Mouse (Mus musculus) v-Abl transformed pro-B cells (cell line): ENCODE data around the gene Ephx1.

ENCODE experiments used
- in situ Hi-C, 2 experiments: fragments of 400-800 bp; cut with MboI; formaldehyde crosslinking; loops; one replicate each; pipeline ENCODE4 v1.15.1; 2025; ENCODE audit not compliant: unreplicated experiment in 2 of 2

Ephx1 gene

GRCm38 (mm10) chr1:180979484-180980251, 41.0 kb downstream of the Ephx1 start:
- in situ Hi-C loops, result loop anchor here (5.0 to 10.0 kb wide), 2 partner anchors 77 to 865 kb away; partner anchors contain the start of genes Lbr (in 1 of the 2) and Pycr2 (in 1 of the 2)

- in situ Hi-C loops, result loop anchor here (5.0 to 10.0 kb wide), 2 partner anchors 74 to 869 kb away; partner anchors contain the start of genes Lbr (in 1 of the 2) and Pycr2 (in 1 of the 2)
These were observed 44.5 kb downstream of the Ephx1 start for GRCm38 (mm10) chr1:180976110-180976679.

GRCm38 (mm10) chr1:180974126-180974746, 46.5 kb downstream of the Ephx1 start:
- in situ Hi-C loops, result loop anchor here in 1 of 2 experiments (5.0 to 10.0 kb wide), 2 partner anchors 72 to 871 kb away; partner anchors contain the start of genes Lbr and Pycr2

GRCm38 (mm10) chr1:180972941-180973340, 47.8 kb downstream of the Ephx1 start:
- in situ Hi-C loops, result loop anchor here in 1 of 2 experiments (5.0 to 10.0 kb wide), 2 partner anchors 71 to 872 kb away; partner anchors contain the start of genes Lbr and Pycr2

- in situ Hi-C loops, result no loop called here
These were observed 53.4 kb downstream of the Ephx1 start for GRCm38 (mm10) chr1:180967261-180967660.

- in situ Hi-C loops, result no loop called here
These were observed 54.2 kb downstream of the Ephx1 start for GRCm38 (mm10) chr1:180966542-180966941.

GRCm38 (mm10) chr1:180965786-180966185, 54.9 kb downstream of the Ephx1 start:
- in situ Hi-C loops, result no loop called here

GRCm38 (mm10) chr1:180958797-180959196, 61.9 kb downstream of the Ephx1 start:
- in situ Hi-C loops, result no loop called here

- in situ Hi-C loops, result no loop called here
These were observed 62.7 kb downstream of the Ephx1 start for GRCm38 (mm10) chr1:180957989-180958388.

GRCm38 (mm10) chr1:180956973-180957381, 63.7 kb downstream of the Ephx1 start:
- in situ Hi-C loops, result no loop called here

GRCm38 (mm10) chr1:180956401-180956800, 64.3 kb downstream of the Ephx1 start:
- in situ Hi-C loops, result no loop called here

- in situ Hi-C loops, result no loop called here
These were observed 67.9 kb downstream of the Ephx1 start for GRCm38 (mm10) chr1:180952808-180953207.

- in situ Hi-C loops, result no loop called here
These were observed 68.5 kb downstream of the Ephx1 start for GRCm38 (mm10) chr1:180952085-180952746.

GRCm38 (mm10) chr1:180946448-180946847, 74.3 kb downstream of the Ephx1 start:
- in situ Hi-C loops, result no loop called here

- in situ Hi-C loops, result no loop called here
These were observed 75.4 kb downstream of the Ephx1 start for GRCm38 (mm10) chr1:180945001-180945980.

- in situ Hi-C loops, result no loop called here
These were observed 76.2 kb downstream of the Ephx1 start for GRCm38 (mm10) chr1:180944553-180944952.

GRCm38 (mm10) chr1:180943896-180944295, 76.8 kb downstream of the Ephx1 start:
- in situ Hi-C loops, result no loop called here

GRCm38 (mm10) chr1:180943032-180943644, 77.6 kb downstream of the Ephx1 start:
- in situ Hi-C loops, result no loop called here
